ENCODE assay signal across 8 mouse cellular contexts in genomic region chr9:54181330-54181729, GRCm38 (mm10).
A peak's percentile ranks its signal among the peaks of the same experiment; 100 is the strongest.
DNase-seq lines count a peak whose midpoint lies in the region; ATAC-seq and TF ChIP-seq lines count a peak whose summit lies in the region.
"Had no signal": no experiment of that assay in that cellular context is flagged by ENCODE, and none has a peak within 500 bp of the region (broad histone marks: within the 10 kb centered on the region; RNA-seq: fewer than 3 reads in every experiment).

No protein-coding gene starts in this region.

- no peak for ATAC-seq in kidney, embryonic 14.5 days (ENCODE audit: low FRiP score, low TSS enrichment)
- ATAC-seq in liver, embryonic 14.5 days (ENCODE audit: insufficient read depth), result no peak

- intact Hi-C loops in heart, postnatal 14 days (cut with DNase I), result loop anchor here (2.0 to 10.0 kb wide), 3 partner anchors 141 to 233 kb away; no protein-coding TSS in a partner anchor

- H3K36me3 ChIP-seq in kidney, embryonic 14.5 days (ENCODE audit: control insufficient read depth, insufficient read depth, low read length), result no peaks in the 10 kb centered on the region
- no peaks in the 10 kb centered on the region for H3K36me3 ChIP-seq in liver, embryonic 14.5 days (replicated peaks; ENCODE audit: control insufficient read depth, insufficient read depth, low read depth)

- no peak overlapping the region for H3K4me3 ChIP-seq in kidney, embryonic 14.5 days (ENCODE audit: low read length)
- no peak overlapping the region for H3K4me3 ChIP-seq in liver, embryonic 14.5 days (ENCODE audit: insufficient read depth in 1 of 2, low read depth in 2 of 2, low read length in 2 of 2)
- H3K4me3 ChIP-seq: erythroblast, embryonic 14.5 days had no signal

- H3K9me3 ChIP-seq in kidney, embryonic 14.5 days (ENCODE audit: control insufficient read depth, low read length), result no peaks in the 10 kb centered on the region
- no peaks in the 10 kb centered on the region for H3K9me3 ChIP-seq in liver, embryonic 14.5 days (ENCODE audit: control insufficient read depth, low read length)

- no peak overlapping the region for H3K4me2 ChIP-seq in kidney, embryonic 14.5 days (replicated peaks; ENCODE audit: low read depth, low read length)
- H3K4me2 ChIP-seq in liver, embryonic 14.5 days (ENCODE audit: low read depth), result no peak overlapping the region

- peak; percentile 41; the same call in 1 of the 2 replicates for TF ChIP-seq CTCF in liver, embryonic 14.5 days (IDR thresholded peaks at IDR 0.05; ENCODE audit: low read depth)

- no peak overlapping the region for H3K9ac ChIP-seq in kidney, embryonic 14.5 days (ENCODE audit: low read depth, low read length)
- H3K9ac ChIP-seq in liver, embryonic 14.5 days (replicated peaks), result no peak overlapping the region

- H3K27me3 ChIP-seq in kidney, embryonic 14.5 days (ENCODE audit: control insufficient read depth, insufficient read depth, low read length), result no peaks in the 10 kb centered on the region
- no peaks in the 10 kb centered on the region for H3K27me3 ChIP-seq in liver, embryonic 14.5 days (ENCODE audit: control insufficient read depth, insufficient read depth, low read length)

- no peak for TF ChIP-seq EP300 in liver, embryonic 14.5 days (IDR thresholded peaks at IDR 0.05; ENCODE audit: low read depth)

- DNase-seq in kidney, adult 9 months, result peak; percentile 44
- DNase-seq in Muller cell, postnatal 12 days (ENCODE audit: inconsistent ontology term), result peak; percentile 40
- peak; percentile 28 for DNase-seq in brain, embryonic 18.5 days (ENCODE audit: low read depth, low spot score)
- DNase-seq in heart, postnatal 14 days, result peak; percentile 20 to 60
- DNase-seq in liver, embryonic 14.5 days (ENCODE audit: low read depth in 3 of 3, low spot score in 3 of 3), result no peak
- DNase-seq in urinary bladder, postnatal 36 days (ENCODE audit: low spot score in 2 of 2), result peak; percentile 11 to 29

- H3K27ac ChIP-seq in kidney, embryonic 14.5 days (ENCODE audit: low read depth, low read length), result no peak overlapping the region
- H3K27ac ChIP-seq in liver, embryonic 14.5 days, result no peak overlapping the region

- WGBS in kidney, embryonic 14.5 days, result 7% methylated on average over 2 of the region's 2 CpGs
- WGBS in liver, embryonic 14.5 days (ENCODE audit: insufficient replicate concordance), result 20% methylated on average over 2 of the region's 2 CpGs

- no peaks in the 10 kb centered on the region for H3K4me1 ChIP-seq in kidney, embryonic 14.5 days (ENCODE audit: control insufficient read depth, insufficient read depth, low read length)
- no peaks in the 10 kb centered on the region for H3K4me1 ChIP-seq in liver, embryonic 14.5 days (replicated peaks; ENCODE audit: control insufficient read depth in 2 of 2, insufficient read depth in 2 of 2, low read length in 1 of 2)

Comparison
In these comparisons a context has a peak if more than half of its experiments do, and no peak if none do; other contexts are left out.
1. DNase-seq: peak in kidney, adult 9 months (single experiment), Muller cell, postnatal 12 days (single experiment), brain, embryonic 18.5 days (single experiment), heart, postnatal 14 days (2 of 2) and urinary bladder, postnatal 36 days (2 of 2); none in liver, embryonic 14.5 days (0 of 3).